Mouse (Mus musculus) granulocyte monocyte progenitor cell, adult 5-6 weeks (primary cell): ENCODE results near the gene Mymx. TPM values are rescaled to one million over a fixed set of nuclear protein-coding genes. Genes with fewer than 3 reads are reported as not detected.

Experiments used
- ATAC-seq: replicated peaks from 2 replicates; pipeline ENCODE4 v1.8.0; 2016; ENCODE audit warnings: mild to moderate bottlenecking, moderate TSS enrichment, inconsistent platforms; ENCODE audit not compliant: poor library complexity, severe bottlenecking
- total RNA-seq, 2 experiments: library from RNA; stranded (forward) in 1 of 2; stranded (reverse) in 1 of 2; fragments of 200-712, 200-1000 nt in 1 of 2; fragments of >200 nt in 1 of 2; fragmentation: Nextera tagmentation in 1 of 2; gene quantifications; 2 replicates each; pipeline ENCODE4 v1.2.3; 2014 to 2017

The Mymx gene
- total RNA-seq, 2 experiments from 2014 or later, result not detected

DNA sequence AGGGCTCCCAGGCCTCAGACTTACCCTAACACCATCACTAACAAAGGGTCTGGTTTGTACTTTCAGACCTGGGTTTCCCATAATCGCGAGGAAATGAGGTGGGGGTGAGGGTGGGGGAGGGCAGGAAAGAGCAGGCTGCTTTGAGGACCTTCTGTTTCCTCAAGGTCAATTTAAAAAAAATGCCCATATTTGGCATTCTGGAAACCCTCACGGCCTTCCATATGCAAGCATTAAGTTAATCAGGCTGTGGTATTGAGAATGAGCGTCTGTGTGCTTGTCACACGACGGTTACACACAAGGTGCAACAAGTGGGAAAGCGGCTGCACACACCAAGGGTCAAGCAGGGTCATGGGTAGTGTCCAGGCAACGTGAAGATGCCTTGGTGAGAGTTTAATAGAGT, 10.1 kb upstream of the Mymx start:
- ATAC-seq, result no peak

DNA sequence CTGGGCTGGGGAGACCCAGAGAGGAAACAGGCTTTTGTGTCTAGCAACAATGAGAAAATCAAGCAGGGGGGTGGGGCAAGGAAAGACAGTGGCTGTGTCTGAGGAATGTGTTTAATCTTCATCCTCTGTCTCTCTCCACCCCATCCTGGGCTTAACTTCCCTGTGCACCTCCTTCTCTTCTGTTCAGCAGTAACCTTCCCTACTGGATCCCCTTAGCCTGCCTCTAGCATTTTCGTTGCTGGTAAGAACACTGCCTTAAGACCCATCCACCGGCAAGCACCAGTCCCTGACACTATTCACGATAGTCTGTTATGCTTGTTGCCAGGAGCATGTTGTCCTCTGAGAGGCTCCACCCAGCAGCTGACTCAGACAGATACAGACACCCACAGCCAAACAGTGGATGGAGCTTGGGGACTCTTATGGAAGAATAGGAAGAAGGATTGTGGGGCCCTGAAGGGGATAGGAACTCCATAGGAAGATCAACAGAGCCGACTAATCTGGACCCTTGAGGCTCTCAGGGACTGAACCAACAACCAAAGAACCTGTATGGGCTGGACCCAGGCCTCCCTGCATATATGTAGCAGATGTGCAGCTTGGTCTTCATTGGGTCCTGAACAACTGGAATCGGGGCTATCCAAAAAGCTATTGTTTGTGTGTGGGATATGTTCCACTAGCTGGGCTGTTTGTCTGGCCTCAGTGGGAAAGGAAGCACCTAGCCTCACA, 8.4 kb upstream of the Mymx start:
- no peak for ATAC-seq

GRCm38 (mm10) chr17:45608396-45608795, 6.5 kb upstream of the Mymx start:
- peak; percentile 80 for ATAC-seq

DNA sequence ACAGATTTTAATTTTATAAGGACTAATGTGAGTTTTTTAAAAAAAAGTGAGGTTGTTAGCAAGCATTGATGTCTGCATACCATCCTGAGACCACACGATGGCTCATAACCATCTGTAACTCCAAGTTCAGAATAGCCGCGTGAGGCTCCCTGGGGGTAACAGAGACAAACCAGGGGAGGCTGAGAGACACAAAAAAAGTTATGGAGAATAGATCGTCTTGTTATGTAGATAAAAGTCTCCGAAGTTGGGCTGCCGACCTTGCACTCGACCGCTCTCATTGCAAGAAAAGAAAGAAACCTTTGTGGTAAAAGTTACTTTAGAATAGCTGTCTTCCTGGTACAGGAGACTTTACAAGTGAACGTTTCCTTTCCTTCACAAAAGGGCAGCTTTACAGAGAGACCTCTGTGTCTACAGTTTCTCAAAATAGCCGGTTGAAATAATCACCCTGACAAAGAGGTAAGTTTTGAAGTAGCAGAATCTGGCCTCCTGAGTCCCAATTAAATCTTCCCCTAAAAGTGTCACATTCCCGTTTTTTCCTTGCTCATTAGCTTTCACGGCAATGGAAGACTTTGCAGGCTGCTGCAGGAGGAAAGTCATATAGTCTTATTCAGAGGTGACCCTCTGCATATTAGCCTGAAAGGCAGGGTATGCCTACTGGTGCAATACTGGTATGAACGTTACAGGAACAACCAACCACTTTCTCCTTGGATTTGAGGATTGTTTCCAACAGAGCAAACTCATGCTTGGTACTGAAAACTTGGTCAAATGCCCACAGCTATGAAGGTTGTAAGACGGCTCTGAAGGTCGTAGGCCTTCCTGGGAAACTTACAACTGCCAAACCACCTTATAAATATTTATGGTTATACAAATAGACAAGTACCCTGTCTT, 5.3 kb upstream of the Mymx start:
- ATAC-seq, result no peak

DNA sequence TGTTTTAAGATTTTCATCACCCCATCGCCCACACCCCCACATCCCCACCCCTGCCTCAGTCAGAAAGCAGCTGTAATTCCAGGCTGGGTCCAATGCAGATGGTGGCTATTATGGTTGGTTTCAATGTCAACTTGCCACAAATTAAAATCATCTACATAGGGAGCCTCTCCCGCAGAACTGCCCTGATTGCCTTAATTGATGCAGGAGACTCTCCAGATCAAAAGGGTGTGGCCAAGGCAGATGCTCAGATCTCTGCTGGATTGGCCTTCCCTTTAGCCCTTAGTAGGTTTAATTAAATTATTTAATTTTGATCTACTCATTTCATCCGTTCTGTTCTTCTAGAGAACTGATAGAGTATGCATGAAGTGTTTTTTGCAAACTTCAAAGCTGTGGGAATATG, 1.1 kb upstream of the Mymx start:
- ATAC-seq, result no peak

GRCm38 (mm10) chr17:45601325-45601724, 577 bp downstream of the Mymx start:
- ATAC-seq, result no peak

DNA sequence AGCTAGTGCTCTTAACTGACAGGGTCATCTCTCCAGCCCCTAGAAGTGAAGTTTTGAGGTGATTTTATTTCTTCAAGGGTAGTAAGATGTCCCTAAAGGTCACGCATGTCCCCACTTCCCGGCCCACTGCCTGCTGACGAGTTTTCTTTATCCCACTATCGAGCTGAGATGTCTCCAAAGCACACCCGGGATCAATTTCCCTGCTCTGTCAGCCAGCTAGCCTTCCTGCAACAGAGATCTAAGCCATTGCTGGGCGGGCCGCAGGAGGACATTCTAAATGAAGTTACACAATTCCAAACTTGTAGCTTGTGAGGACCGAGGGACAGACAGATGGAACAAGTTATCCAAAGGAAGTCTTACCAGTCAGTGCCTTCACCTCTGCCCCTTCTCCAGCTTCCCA, 1.6 kb downstream of the Mymx start:
- no peak for ATAC-seq

- ATAC-seq, result peak; percentile 41
These were observed 2.3 kb downstream of the Mymx start, which contains the start of gene Slc29a1 for GRCm38 (mm10) chr17:45599446-45600242. TSS of gene Slc29a1 (minus strand) at chr17:45599606.

DNA sequence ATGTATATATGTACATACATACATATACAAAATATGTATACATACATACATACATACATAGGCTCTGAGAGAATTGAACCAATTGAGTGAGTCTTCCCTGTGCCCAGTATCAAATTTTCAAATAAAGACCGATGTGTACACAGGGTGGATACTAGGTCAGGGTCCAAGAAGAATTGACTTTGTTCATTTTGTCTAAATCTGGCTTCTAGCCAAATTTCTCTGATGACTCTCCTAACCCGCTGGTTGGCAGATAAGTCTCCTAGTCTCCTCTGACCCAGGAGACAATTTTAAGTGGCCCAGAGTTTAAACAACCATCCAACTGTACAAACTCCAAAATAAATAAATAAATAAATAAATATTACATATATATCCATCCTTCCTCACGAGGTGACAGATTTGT, 3.0 kb downstream of the Mymx start:
- no peak for ATAC-seq

GRCm38 (mm10) chr17:45598376-45598775, 3.5 kb downstream of the Mymx start:
- ATAC-seq, result no peak

GRCm38 (mm10) chr17:45597787-45598186, 4.1 kb downstream of the Mymx start:
- ATAC-seq, result peak; percentile 51

GRCm38 (mm10) chr17:45596631-45597396, 5.1 kb downstream of the Mymx start:
- peak; percentile 60 for ATAC-seq

DNA sequence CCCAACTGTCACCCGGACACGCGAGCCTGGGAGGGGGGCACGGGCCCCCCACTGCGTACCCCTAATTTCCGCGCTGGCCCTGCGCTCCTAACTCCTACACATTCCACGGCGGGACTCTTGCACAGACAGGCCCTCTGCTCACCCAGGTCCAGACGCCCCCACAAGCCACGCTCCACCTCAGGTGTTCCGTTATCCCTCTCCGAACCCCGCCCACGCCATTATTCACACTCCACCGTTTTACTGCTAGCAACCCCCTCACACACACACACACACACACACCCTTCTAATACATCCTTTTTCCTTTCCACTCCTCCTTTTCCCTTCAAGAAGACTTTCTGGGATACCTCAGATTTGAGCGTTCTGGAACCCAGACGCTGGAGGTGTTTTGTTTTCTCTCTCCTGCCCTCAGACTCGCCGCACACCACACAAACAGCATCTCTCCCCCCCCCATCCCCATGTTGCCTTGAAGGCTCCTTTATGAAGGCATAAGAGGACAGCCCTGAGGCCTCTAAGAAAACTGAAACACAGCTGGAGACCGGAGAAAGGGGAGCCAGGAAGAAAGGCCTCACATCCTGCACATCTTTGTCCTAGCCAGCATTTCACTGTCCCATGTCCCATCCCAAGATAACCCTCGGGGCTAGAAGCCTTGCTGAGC, 6.0 kb downstream of the Mymx start:
- ATAC-seq, result no peak

- peak; percentile 65 for ATAC-seq
These were observed 6.8 kb downstream of the Mymx start for GRCm38 (mm10) chr17:45594881-45595735.

GRCm38 (mm10) chr17:45594195-45594594, 7.7 kb downstream of the Mymx start:
- no peak for ATAC-seq

- ATAC-seq, result no peak
These were observed 8.4 kb downstream of the Mymx start for GRCm38 (mm10) chr17:45593479-45593878.

- no peak for ATAC-seq
These were observed 9.1 kb downstream of the Mymx start for GRCm38 (mm10) chr17:45592606-45593431.
